Mouse (Mus musculus): ENCODE results near the gene Pbx2.

The Pbx2 gene

DNA sequence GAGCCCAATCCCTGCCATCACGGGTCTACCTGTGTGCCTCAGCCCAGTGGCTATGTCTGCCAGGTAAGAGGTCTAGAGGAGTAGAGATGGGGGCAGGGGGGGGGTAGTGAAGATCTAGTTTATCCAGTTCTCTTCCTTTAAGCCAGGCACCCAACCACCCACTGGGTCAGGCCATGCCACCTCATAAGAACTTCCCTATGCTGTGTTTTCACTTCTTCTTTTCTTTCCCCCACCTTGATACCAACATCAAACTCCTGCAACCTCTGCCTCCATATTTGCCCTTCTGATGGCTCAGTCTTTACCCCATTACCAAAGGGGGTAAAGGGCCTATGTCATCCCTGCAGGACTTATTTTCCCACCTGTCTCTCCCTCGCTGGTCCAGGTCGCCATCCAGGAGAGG lies 13.0 kb upstream of the Pbx2 start:
- DNase-seq (ENCODE audit: low spot score in 2 of 2) = no peak

DNA sequence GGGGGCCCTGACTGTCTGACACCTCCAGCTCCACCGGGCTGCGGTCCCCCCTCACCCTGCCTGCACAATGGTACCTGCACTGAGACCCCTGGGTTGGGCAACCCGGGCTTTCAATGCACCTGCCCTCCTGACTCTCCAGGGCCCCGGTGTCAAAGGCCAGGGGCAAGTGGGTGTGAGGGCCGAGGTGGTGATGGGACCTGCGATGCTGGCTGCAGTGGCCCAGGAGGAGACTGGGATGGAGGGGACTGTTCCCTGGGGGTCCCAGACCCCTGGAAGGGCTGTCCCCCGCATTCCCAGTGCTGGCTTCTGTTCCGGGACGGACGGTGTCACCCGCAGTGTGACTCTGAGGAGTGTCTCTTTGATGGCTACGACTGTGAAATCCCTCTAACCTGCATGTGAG lies 8.5 kb upstream of the Pbx2 start:
- DNase-seq (ENCODE audit: low spot score in 2 of 2) = no peak

DNA sequence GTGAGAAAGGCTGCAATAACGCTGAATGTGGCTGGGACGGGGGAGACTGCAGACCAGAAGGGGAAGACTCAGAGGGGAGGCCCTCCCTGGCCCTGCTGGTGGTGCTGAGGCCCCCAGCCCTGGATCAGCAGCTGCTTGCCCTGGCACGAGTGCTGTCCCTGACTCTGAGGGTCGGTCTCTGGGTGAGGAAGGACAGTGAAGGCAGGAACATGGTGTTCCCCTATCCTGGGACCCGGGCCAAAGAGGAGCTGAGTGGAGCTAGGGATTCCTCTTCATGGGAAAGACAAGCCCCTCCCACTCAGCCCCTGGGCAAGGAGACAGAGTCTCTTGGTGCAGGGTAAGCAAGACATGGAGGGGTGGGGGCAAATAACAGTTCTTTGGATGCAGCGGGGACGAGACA lies 7.7 kb upstream of the Pbx2 start:
- no peak for DNase-seq (ENCODE audit: low spot score in 2 of 2)

- DNase-seq (ENCODE audit: low spot score in 2 of 2) = no peak
These were observed 7.2 kb upstream of the Pbx2 start for GRCm38 (mm10) chr17:34583819-34584218.

DNA sequence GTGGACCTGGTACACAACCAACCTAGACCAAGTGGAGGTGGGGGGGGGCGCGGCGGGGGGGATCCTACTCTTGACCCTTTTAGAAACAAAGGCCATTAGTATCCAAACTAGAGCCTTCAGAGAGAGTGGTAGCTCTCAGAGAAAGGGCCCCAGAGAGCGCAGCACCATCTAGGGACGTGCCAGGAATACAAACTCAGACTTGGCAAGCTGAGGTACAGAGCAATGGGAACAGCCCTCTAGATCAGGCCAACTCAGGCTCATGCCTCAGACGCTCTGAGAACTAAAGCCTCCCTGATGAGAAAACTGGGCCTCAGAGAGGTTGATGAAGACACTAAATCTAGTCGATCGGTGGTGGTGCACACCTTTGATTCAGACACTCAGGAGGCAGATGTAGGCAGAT lies 5.9 kb upstream of the Pbx2 start:
- DNase-seq (ENCODE audit: low spot score in 2 of 2) = no peak

DNA sequence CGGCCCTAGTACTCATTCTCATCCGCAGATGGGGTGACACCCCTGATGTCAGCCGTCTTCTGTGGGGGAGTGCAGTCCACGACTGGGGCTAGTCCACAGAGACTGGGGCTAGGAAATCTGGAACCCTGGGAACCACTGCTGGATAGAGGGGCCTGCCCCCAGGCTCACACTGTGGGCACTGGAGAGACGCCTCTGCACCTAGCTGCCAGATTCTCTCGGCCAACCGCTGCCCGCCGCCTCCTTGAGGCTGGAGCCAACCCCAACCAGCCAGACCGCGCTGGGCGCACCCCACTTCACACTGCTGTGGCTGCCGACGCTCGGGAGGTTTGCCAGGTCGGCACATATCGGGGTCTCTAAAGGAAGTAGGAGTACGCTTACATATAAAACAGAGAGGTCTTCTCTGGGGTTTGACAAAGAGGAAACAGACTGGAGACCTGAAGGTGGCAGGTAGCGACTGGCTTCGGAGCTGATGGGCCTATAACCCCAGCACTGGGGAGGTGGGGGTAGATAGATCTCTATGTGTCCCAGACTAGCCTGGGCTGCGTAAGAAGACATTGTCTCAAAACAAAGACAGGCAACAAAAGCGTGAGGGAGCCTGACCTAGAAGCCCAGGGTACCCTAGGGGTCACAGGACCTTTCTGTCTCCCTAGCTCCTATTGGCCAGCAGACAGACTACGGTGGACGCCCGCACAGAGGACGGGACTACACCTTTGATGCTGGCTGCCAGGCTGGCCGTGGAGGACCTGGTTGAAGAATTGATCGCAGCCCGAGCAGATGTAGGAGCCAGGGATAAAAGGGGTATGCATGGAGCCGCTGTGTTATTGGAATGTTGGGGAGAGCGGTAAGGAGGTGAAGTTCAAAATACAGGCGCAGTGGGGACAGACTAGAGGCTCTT lies 4.9 kb upstream of the Pbx2 start:
- DNase-seq (ENCODE audit: low spot score in 2 of 2) = no peak

GRCm38 (mm10) chr17:34586796-34587422 lies 4.2 kb upstream of the Pbx2 start:
- DNase-seq (ENCODE audit: low spot score in 2 of 2) = peak; percentile 72 to 85

GRCm38 (mm10) chr17:34587423-34587811 lies 3.6 kb upstream of the Pbx2 start:
- peak; percentile 92 to 97 for DNase-seq (ENCODE audit: low spot score in 2 of 2)

GRCm38 (mm10) chr17:34587814-34588213 lies 3.3 kb upstream of the Pbx2 start:
- no peak for DNase-seq (ENCODE audit: low spot score in 2 of 2)

GRCm38 (mm10) chr17:34588767-34589166 lies 2.3 kb upstream of the Pbx2 start:
- DNase-seq (ENCODE audit: low spot score in 2 of 2) = no peak

- no peak for DNase-seq (ENCODE audit: low spot score in 2 of 2)
These were observed 1.9 kb upstream of the Pbx2 start for GRCm38 (mm10) chr17:34589206-34589605.

DNA sequence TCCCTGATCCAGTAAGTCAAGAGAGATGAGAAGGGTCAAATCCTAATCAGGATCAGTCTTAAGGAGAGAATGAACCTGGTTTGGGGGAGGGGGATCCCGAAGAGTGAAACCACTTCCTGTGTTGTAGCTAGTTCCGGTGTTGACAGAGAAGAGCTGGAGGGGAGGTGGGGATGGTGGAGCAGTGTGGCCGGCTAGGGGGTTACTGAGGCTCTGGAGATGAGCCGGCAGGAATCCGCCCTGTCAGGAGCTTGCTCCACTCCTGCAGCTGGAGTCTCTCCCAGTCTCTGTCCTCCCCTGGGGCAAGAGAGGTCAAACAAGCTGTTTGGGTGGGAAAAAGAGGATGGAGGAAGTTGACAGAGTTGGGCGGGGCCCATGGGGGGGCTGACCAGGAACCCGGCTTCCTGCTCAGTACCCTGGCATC lies 1.4 kb upstream of the Pbx2 start, which contains the start of gene Gpsm3:
Gpsm3 (plus strand) TSS at position 126 of the 421 bp plus-strand sequence.
- DNase-seq (ENCODE audit: low spot score in 2 of 2) = no peak

GRCm38 (mm10) chr17:34590154-34590987 lies 695 bp upstream of the Pbx2 start:
- no peak for DNase-seq (ENCODE audit: low spot score in 2 of 2)

GRCm38 (mm10) chr17:34591994-34592375 lies 919 bp downstream of the Pbx2 start:
- DNase-seq (ENCODE audit: low spot score in 2 of 2) = peak; percentile 77 to 88

GRCm38 (mm10) chr17:34592581-34593549 lies 1.8 kb downstream of the Pbx2 start:
- DNase-seq (ENCODE audit: low spot score in 2 of 2) = peak in 1 of 2 experiments; percentile 48

- no peak for DNase-seq (ENCODE audit: low spot score in 2 of 2)
These were observed 2.9 kb downstream of the Pbx2 start for GRCm38 (mm10) chr17:34593752-34594525.

GRCm38 (mm10) chr17:34596098-34596497 lies 5.0 kb downstream of the Pbx2 start:
- DNase-seq (ENCODE audit: low spot score in 2 of 2) = no peak

- DNase-seq (ENCODE audit: low spot score in 2 of 2) = no peak
These were observed 6.6 kb downstream of the Pbx2 start, which contains the start of gene Ager for GRCm38 (mm10) chr17:34597566-34598095. Ager (plus strand) TSS chr17:34597862.

GRCm38 (mm10) chr17:34599891-34600290 lies 8.8 kb downstream of the Pbx2 start:
- no peak for DNase-seq (ENCODE audit: low spot score in 2 of 2)

- DNase-seq (ENCODE audit: low spot score in 2 of 2) = no peak
These were observed 10.7 kb downstream of the Pbx2 start for GRCm38 (mm10) chr17:34601796-34602195.
